Mouse (Mus musculus) liver (tissue): ENCODE measurements at regions not wholly inside any gene's neighbourhood (a gene's known extent, or its start where the extent isn't known, plus 50 kb on each side); places are given as distances from the start of the nearest gene placed in this dataset.
"Not testable (repeated sequence)": the region's sequence is repeated elsewhere in the genome, so short reads cannot be mapped to it uniquely, and the experiment has no call there.

Experiments used
- DNase-seq: peaks from one replicate; pipeline ENCODE4 v3.0.0-alpha.2; 2020; ENCODE audit warnings: mixed read lengths

DNA sequence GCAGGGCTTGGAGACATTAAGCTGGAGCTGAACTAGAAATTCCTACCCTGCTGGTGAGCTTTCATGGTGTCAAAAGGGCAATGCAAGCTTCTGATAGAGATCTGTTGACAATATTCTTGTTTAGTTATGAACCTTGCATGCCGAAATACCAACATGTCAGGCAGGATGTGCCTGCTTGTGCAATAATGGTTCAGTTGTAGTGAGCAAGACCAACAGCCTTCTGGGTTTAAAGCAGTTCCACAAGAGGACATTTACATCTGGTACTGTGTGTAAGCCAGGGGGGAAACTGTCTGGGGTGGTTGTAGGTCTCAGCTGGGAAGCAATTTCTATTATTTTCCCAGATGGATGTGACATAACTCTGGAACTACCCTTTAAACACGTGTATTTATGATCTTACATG lies 987.6 kb upstream of the Gm38303 start:
- DNase-seq: no peak

DNA sequence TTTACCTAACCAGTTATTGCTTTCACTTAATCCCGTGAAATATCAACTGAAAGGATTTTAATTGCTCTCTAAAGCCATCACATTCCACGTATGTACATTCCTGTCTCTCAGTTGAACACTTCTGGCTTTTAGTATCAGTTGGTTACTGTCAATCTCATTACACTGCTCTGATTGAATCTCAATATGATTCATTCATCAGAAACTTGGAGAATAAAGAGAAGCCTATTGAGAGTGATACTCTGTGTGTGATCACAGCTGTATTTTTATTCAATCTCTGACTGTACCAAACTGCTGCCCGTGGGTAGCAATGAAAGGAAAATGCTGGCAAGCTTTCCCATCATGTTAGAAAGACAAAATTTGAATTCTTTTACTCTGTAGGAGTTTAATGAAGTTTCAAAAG lies 957.5 kb upstream of the Gm38303 start:
- DNase-seq: no peak

DNA sequence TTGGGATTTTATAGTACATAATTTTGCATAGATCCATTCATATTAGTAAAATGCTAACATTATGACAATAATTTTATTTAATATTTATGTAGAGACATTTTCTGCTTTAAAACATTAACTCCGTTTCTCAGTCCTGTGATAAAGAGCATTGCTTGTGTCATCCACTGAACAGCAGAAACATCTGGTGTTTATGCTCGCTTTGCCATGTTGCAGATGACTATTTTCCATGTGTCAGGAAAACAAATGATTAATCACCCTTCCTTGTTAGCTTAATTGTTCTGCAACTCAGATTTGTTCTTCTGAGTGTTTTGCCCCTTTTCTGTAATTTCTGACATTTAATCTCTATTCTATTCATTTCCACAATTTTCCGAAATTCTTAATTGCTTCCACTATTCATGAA lies 925.6 kb upstream of the Gm38303 start:
- no peak for DNase-seq

DNA sequence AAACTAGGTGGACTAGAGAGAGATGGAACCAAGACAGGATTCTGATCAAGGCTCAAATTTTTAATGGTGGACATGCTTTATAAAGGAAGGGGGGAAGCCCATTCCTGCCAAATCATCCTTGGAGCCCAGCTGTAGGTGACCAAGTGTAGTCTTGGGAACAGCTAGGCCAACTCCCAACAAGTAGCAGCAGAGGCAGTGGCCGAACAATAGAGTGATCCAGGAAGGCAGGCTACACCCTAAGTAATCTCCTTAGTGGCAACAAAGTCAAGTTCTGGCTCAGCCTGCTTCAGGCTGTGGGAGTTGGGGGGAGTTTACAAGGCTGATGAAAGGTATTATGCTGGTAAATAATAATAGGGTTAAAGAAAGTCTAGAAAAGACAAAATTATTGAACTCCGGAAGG lies 878.5 kb upstream of the Gm38303 start:
- DNase-seq: no peak

DNA sequence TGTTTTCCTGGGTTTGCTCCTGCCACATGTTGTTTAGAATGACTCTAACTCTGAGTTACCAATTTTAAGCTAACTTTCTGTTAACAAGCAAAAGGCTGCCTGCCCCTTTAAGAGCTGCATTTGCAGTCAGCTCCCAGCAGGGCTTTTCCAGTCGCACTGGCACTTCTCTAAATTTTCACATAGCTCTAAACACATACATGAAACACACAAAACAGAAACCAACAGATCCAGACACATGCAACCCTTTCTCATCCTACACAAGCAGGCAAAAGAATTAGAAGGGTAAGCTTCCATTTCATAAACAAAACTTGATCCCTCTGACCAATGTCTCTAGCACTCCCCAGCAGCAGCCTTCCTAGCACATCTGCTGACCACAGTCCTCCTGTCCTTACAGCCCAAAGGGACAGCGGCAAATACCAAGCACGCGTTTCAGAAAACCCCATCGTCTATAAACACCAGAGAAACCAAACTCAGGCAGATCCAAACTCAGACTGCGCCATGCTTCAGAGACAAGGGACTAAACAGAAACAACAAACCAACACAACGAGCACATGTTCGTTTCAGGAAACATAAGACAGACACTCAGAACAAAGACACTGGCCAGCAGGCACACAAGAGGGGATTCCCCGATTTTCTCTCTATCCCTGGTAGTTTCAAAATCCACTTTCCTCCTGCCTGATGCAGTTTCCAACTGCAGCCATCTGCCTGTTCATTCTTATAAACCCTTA lies 877.6 kb upstream of the Gm38303 start:
- DNase-seq: not testable (repeated sequence)

DNA sequence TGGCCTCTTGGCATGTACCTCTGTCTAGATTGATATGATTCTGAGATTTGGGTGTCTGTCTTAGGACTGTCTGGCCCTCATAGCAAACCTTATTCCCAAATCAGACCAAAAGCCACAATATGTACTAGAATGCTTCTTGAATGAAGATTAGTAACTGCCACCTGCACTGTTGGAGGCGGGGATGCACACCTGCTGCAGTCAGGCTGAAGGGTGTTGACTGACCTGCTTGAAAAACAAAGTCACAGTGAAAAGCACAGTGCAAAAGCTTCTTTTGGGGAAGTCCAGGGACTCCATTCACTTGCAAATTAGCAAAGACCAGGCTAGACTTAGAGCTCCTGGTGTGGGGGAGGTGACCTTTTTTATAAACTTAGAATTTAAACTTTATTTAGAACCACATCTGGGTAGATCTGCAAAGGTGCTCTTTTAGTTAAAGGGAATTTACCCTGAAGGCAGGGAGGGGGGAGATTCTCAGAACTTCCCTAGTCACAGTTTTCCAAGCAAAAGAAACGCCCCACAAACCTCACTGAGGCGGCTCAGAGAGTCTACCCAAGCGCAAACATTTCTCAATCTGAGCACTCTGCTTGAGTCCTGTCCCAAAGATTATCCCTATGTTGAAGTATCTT lies 876.9 kb upstream of the Gm38303 start:
- DNase-seq: not testable (repeated sequence)

DNA sequence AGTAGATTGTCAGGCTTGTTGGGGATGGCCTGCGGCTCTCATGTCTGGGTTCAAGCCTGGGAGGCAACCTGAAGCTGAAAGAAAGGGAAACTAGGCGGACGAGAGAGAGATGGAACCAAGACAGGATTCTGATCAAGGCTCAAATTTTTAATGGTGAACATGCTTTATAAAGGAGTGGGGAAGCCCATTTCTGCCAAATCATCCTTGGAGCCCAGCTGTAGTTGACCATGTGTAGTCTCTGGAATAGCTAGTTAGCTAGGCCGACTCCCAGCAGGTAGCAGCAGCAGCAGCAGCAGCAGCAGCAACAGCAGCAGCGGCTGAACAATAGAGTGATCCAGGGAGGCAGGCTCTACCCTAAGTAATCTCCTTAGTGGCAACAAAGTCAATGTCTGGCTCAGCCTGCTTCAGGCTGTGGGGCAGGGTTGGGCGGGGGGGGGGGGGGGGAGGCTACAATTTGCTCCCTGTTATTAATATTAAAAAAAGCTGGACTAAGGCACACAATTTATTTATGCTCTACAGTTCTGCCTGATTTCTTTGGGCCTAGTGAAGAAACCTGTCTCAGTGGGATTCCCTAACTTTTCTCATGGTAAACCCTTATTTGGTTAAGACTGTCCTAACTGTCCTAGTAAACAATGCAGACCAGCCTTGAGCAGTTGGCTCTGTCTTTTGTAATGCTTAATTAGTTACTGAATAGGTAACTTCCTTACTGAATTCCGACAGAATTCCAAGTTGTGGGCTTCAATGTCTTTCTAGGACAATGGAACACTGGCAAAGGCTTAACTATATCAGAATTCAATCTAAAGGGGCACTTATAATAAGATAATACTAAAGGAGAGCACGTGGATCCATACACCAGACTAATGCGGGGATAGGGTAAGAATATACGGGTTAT lies 875.7 kb upstream of the Gm38303 start:
- DNase-seq: not testable (repeated sequence)

DNA sequence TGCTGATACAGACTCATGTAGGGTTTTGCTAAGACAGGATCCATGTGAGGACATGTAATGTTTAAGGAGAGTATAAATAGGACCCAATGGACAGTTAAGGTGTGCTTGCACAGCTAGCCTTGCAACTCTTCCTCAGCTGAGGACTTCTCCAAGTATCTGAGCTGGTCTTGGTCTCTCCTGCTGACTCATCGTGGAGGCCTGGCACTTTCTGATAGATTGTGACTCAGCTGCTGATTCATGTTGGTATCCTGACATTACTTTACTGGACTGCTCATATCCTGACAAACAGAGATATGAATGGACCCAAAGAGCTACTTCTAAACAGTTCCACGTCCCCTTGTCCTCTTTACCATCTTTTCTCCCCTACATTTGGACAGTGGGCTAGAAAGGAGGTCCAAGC lies 838.5 kb upstream of the Gm38303 start:
- DNase-seq: peak; percentile 12

DNA sequence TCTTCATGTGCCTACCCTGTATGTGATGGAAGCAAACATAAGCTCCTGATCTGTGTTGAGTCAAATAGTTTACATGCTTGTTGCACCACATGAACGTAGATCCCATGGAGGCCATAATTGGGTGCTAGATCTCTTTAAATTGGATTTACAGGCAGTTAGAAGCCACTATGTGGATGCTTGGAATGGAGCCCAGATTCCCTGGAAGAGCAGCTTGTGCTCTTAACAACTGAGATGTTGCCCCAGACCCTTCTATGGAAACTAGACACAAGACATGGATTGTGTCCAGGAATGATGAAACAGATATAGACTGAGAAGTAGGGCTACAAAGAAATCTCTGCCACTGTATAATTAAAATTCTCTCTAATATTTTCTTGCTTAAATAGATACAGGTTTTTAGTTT lies 819.9 kb upstream of the Gm38303 start:
- no peak for DNase-seq
